Mouse (Mus musculus) central nervous system, embryonic 11.5 days (tissue): ENCODE results near the gene Cnot11. TPM values are rescaled to one million over a fixed set of nuclear protein-coding genes. Genes with fewer than 3 reads are reported as not detected.

Experiments used
- polyA plus RNA-seq: library from polyadenylated mRNA; depleted of rRNA; stranded (reverse); fragments of >200 nt; gene quantifications from 2 replicates; pipeline ENCODE4 v1.2.3, GENCODE M21; 2012; rRNA removed

Cnot11 gene
- 20.8 and 24.3 TPM in 2 replicates for polyA plus RNA-seq

DNA sequence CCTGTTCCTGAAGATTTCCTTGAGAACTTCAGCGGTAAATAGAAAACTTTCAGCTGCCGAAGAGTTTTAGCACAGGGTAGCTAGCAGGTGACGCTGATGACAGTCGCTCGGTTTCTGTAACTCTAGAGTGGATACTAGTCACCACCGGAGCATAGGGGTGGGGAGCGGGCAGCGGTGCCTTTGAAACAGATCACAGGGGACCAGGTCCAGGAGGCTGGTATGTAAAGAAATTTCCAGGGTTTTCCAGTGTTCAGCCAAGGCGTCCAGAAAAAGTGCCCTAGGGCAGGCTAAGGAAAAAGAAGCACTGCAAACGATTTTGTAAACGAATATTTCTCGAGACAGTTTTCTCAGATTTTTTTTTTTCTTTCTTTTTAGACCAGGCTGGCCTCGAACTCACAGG, at the start of gene Cnot11:
Cnot11 (plus strand) TSS at position 162 of the 400 bp plus-strand sequence.

DNA sequence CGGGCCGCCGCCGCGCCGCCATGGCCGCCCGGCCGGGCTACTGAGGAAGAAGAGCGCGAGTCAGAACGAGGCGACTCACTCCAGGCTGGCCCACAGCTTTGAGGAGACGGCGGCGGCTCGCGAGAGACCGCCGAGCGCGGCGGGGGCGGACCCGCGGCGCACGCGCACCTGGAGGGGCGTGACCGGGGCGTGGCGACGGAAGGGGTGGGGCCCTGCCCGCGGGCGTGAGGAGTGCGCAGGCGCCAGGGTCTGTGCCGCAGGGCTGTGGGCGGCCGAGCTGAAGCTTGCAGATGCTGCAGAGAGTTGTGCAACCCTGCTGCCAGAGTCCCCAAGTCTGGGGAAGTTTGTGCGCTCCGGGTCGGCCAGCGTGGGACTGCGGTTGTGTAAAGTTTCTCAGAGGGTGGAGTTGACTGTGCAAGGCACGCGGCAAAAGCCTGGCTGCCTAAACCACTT, 42.5 kb downstream of the Cnot11 start, which contains the start of gene Rnf149:
Rnf149 (minus strand) TSS at position 153 of the 453 bp plus-strand sequence.

Other genes starting within 250 kb of the Cnot11 start
- gene Rpl31, start 167.2 kb upstream of the Cnot11 start, polyA plus RNA-seq = 1,410 and 2,645 TPM in 2 replicates
- 5.7 and 7.0 TPM in 2 replicates for gene Tbc1d8, start 56.2 kb upstream of the Cnot11 start, polyA plus RNA-seq
- gene Rnf149, start 42.4 kb downstream of the Cnot11 start, polyA plus RNA-seq = 32.0 and 35.7 TPM in 2 replicates
- 0.47 and 0.48 TPM in 2 replicates for gene Creg2, start 116.5 kb downstream of the Cnot11 start, polyA plus RNA-seq
- 0.55 and 0.98 TPM in 2 replicates for gene Rfx8, start 186.0 kb downstream of the Cnot11 start, polyA plus RNA-seq